Mouse (Mus musculus): Measurements from ENCODE around the gene 2010005H15Rik. TPM values are rescaled to one million over a fixed set of nuclear protein-coding genes. Genes with fewer than 3 reads are reported as not detected.

2010005H15Rik gene
- total RNA-seq (2023): not detected in 4 replicates

GRCm38 (mm10) chr16:36221168-36221567 is at the start of gene 2010005H15Rik:
2010005H15Rik (plus strand) TSS chr16:36221468.

DNA sequence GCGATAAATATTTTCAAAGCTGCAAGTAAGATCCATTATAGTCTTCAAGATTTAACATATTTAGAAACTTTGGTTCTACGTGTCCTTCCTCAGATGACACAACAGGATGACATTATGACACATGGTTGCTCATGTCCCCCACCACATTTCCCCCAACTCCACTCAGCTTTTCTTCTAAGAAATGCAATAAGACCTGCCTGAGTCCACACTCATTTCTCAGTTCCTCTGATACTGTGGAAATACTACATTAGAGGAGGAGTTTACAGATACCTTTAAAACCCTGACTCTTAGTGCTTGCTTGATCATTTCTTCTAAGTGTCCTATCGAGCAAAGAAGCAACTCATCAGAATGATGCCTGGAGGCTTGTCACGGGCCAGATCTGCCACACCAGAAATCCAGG is 37.4 kb upstream of the 2010005H15Rik start, which contains the start of gene Gm5483:
Gene Gm5483, plus strand, starts transcription at position 301 of the 400 bp plus-strand sequence.

GRCm38 (mm10) chr16:36209967-36210453 is 11.3 kb upstream of the 2010005H15Rik start, which contains the start of gene Gm5416:
Gm5416 (plus strand) TSS chr16:36210403.

DNA sequence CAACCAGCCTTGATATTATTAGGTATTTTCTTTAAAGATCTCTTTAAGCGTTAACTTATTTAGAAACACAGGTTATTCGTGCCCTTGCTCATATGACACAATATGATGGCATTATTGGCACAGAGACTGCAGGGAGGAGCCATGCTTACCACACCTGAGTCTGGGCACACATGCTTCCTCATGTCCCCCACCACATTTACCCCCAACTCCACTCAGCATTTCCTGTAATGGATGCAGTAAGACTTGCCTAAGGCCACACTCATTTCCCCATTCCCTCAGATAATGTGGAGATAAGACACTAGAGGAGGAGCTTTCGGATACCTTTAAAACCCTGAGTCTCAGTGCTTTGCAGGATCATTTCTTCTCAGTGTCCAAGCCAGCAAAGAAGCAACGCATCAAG is 55.5 kb downstream of the 2010005H15Rik start, which contains the start of gene Stfa1:
Gene Stfa1, plus strand, starts transcription at position 156 of the 400 bp plus-strand sequence.

Other genes starting within 250 kb of the 2010005H15Rik start
- gene Kpna1, start 242.7 kb upstream of the 2010005H15Rik start, total RNA-seq (2023): 162 to 196 TPM (median 172 TPM) in 4 replicates
- gene Wdr5b, start 180.3 kb upstream of the 2010005H15Rik start, total RNA-seq (2023): 15.4 to 17.9 TPM (median 17.2 TPM) in 4 replicates
- 27.6 to 31.6 TPM (median 29.2 TPM) in 4 replicates for gene Fam162a, start 149.9 kb upstream of the 2010005H15Rik start, total RNA-seq (2023)
- 26.9 to 36.5 TPM (median 31.1 TPM) in 4 replicates for gene Ccdc58, start 149.8 kb upstream of the 2010005H15Rik start, total RNA-seq (2023)
- gene Csta1, start 90.2 kb upstream of the 2010005H15Rik start, total RNA-seq (2023): not detected in 4 replicates
- gene Stfa2l1, start 64.7 kb upstream of the 2010005H15Rik start, total RNA-seq (2023): not detected in 4 replicates
- not detected in 4 replicates for gene Gm5483, start 37.3 kb upstream of the 2010005H15Rik start, total RNA-seq (2023)
- gene Gm5416, start 11.1 kb upstream of the 2010005H15Rik start, total RNA-seq (2023): not detected in 4 replicates
- not detected in 4 replicates for gene Stfa1, start 55.5 kb downstream of the 2010005H15Rik start, total RNA-seq (2023)
- not detected in 4 replicates for gene BC117090, start 112.9 kb downstream of the 2010005H15Rik start, total RNA-seq (2023)
- gene BC100530, start 146.3 kb downstream of the 2010005H15Rik start, total RNA-seq (2023): not detected in 4 replicates
- not detected in 4 replicates for gene Stfa2, start 187.0 kb downstream of the 2010005H15Rik start, total RNA-seq (2023)
- gene Stfa3, start 233.9 kb downstream of the 2010005H15Rik start, total RNA-seq (2023): not detected in 4 replicates